Mouse (Mus musculus) heart, postnatal 14 days (tissue): ENCODE measurements around the gene Il17rc. TPM values are rescaled to one million over a fixed set of nuclear protein-coding genes. Genes with fewer than 3 reads are reported as not detected.

ENCODE experiments used
- DNase-seq, 2 experiments: peaks; one replicate each; pipeline ENCODE4 v3.0.0; 2021 to 2022
- intact Hi-C: fragments of 180-260 bp; cut with DNase I; formaldehyde crosslinking; loops from one replicate; pipeline ENCODE4 v1.15.1; 2025
- total RNA-seq, 2 experiments: library from RNA; stranded (reverse); gene quantifications; 2 replicates each; pipeline ENCODE4 v1.2.3; 2021

The Il17rc gene
- total RNA-seq, 2 experiments from 2014 or later = 8.7 to 8.9 TPM

DNA sequence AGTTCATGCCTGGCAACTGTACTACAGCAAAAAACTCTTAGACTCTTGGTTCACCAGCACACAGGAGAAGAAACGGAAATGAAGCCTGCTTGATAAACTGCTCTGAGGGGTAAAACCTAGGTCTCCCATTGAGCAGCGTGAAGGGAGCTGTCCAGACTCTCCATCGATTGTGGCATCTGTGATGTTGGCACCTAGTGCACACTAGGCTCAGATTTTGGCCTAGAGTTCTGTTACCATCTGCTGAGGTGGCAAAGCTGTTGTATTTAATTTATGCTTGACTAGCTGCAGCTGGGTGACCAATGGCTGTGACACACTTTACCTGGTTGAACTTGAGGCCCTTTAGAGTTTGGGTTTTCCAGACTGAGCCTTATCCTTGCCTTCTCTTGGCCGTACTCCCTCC, 23.6 kb upstream of the Il17rc start:
- DNase-seq = no peak
- intact Hi-C loops = no loop called here

DNA sequence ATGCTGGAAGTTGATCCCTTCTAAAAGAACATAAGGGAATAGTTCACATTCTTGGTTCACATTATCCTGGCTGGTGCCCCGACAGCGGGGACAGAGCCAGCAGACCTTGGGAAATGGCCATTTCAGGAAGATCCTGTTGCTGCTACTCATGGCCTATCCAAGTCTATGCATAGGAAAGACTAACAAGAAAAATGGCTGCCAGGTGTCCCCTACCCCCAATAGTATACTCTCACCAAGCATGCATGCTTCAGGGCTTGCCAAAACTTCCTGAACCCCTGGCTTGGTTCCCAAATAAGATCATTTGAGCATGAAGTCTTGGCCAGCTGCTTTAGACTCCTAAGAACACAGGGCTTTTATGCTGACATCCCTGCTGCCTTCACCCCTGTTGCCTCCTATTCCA, 19.4 kb upstream of the Il17rc start:
- DNase-seq = no peak
- intact Hi-C loops = no loop called here

DNA sequence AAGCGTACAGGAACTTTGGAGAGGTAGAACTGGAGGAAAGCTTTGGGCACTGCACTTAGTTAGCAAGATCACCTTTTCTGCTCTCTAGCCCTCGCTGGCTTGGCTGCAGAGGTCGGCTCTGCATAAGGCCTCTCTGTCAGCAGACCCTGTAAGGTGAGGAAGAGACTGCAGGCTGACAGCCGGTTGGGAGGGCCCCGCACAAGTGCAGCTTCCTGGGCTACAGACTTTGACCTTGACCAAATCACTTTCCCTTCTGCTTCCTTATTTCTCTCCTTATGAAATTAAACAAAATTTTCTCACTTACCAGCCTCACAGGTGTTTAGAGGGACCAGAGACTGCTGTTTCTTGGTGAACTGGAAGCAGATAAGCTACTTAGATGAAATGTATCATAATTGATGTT, 16.2 kb upstream of the Il17rc start:
- intact Hi-C loops = no loop called here
- no peak for DNase-seq

DNA sequence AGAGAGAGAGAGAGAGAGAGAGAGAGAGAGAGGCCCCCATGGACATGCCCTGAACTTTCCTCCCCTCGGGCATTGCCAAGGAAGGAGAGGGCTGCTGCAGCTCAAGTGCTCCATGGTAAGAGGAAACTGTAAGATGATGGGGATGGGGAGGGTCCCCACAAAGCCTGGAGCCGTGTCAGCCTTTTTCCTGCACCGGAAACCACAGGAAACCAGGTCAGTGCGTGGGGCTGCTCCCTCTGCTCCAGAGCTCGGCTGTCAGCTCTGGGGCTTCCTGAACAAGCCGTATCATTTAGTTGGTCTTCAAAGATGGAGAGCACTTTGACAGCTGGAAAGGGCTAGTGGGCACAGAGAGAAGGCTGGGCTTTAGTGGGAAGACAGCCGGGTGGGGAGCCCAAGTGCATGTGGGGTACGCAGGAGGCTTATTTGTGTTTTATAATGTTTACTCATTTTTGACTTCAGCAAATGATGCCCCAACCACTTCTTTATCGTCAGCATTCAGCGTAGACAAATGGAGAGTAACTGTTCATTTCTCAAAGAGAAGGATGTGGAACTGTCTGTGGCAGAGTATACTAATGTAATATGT, 13.2 kb upstream of the Il17rc start, which contains the start of gene Il17re:
Gene Il17re, plus strand, starts transcription at position 533 of the 583 bp plus-strand sequence.
- no peak for DNase-seq
- intact Hi-C loops = no loop called here

DNA sequence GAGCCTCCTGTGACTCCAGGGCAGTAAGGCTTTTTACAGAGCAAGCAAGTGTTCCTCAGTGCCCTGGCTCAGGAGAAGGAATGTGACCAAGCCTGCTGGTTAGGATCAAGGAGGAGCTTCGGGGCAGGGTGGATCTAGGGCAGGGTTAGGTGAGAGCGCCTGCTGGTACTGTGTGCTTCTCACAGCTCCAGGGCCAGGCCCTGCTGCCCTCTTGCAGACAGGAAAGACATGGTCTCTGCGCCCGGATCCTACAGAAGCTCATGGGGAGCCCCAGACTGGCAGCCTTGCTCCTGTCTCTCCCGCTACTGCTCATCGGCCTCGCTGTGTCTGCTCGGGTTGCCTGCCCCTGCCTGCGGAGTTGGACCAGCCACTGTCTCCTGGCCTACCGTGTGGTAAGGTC, 12.6 kb upstream of the Il17rc start:
- intact Hi-C loops = no loop called here
- DNase-seq = no peak

DNA sequence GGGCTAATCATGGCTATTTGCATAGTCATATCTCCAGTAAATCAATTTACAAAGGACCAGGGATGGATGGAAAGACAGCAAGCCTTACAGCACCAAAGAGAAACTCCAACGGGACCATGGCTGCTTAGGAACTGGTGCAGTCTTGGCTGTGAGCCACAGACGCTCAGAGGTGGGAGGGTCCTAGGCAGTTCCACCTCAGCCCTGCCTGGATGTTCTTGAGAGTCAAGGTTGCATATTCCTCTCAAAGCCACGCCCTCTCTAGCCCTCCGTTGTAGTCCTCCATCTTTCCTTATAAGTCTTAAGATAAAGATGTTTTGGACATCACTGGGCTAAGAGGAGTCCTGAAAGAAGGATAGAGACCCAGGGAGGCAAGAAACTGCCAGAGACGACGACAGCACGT, 7.2 kb upstream of the Il17rc start:
- no peak for DNase-seq
- intact Hi-C loops = no loop called here

DNA sequence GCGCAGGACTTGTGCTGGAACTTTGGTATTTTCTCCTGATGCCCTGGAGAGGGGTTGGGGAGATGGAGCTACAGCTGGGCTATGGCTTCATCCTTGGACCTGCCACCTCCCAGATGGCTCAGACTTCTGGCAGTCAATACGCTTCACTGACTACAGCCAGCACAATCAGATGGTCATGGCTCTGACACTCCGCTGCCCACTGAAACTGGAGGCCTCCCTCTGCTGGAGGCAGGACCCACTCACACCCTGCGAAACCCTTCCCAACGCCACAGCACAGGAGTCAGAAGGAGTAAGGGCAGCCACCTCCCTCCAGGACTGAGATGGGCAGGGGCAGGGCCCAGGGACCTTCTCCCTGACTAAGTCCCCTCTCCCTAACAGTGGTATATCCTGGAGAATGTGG, 5.6 kb upstream of the Il17rc start:
- intact Hi-C loops = loop anchor here (2.0 to 5.0 kb wide), 3 partner anchors 23 to 133 kb away; partner anchors contain the start of genes Jagn1 and Ttll3
- no peak for DNase-seq

DNA sequence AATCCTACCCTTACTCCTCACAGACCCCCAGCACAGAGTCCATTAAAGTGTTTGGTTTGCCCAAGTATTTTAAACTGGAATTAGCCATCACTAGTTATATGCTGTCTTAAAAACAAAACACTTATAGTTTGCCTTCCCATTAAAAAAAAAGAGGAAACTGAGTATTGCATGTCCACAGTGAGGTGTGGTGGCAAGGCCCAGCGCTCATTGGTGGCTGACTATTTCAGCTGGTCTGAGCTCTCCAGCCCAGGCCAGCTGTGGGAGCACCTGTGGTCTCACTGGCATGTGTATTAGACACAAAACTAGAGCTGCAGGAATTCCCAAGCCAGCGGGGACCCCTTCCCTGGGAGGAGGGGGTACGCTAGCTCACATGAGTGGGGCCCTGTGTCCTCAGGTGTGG, 2.7 kb upstream of the Il17rc start:
- no peak for DNase-seq
- intact Hi-C loops = loop anchor here (5.0 kb wide), 2 partner anchors 81 to 136 kb away; partner anchors contain the start of gene Ttll3

DNA sequence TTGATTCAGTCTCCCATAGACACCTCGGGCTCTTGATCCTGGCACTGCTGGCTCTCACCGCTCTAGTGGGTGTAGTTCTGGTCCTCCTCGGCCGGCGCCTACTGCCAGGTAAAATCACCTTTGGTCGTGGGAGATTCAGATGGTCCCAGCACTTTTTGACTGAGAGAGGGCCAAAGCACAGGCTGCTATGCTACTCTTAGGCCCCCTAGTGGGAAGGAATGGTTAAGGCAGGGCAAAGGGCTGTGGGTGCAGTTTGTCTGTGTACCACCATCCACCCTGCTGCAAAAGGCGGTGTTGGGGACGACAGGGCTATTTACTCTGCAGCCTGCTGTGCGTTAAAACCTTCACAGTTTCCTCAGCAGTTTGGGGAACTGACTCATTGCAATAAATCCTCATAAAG, 2.2 kb upstream of the Il17rc start:
- DNase-seq = peak; percentile 65 to 80
- intact Hi-C loops = loop anchor here (5.0 kb wide), 2 partner anchors 82 to 137 kb away; partner anchors contain the start of gene Ttll3

DNA sequence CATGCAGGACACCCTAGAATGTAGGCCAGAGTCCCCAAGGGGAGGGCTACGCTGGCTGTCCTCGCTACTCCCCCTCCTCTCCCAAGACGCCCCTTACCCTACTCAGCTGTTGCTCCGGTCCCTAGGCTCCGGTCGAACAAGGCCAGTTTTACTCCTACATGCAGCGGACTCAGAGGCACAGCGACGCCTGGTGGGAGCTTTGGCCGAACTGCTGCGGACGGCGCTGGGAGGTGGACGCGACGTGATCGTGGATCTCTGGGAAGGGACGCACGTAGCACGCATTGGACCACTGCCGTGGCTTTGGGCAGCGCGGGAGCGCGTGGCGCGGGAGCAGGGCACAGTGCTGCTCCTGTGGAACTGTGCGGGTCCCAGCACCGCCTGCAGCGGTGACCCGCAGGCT, 1.8 kb upstream of the Il17rc start:
- intact Hi-C loops = loop anchor here (5.0 kb wide), 2 partner anchors 82 to 137 kb away; partner anchors contain the start of gene Ttll3
- DNase-seq = peak; percentile 83 to 85

DNA sequence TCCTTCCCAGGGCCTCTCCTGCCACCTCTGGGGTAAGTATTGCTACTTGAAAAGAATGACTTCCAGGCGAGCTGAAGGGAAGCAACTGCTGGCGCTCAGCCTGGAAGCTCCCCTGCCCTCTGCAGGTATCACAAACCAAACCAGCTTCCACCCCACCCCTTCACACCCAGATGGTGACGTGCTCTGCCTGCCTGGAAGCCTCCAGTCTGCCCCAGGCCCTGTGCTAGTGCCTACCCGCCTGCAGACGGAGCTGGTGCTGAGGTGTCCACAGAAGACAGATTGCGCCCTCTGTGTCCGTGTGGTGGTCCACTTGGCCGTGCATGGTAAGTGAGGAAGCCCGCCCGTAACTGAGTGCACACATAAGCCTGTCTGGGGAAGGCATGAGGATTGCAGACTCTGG, 834 bp downstream of the Il17rc start:
- DNase-seq = no peak
- intact Hi-C loops = no loop called here

DNA sequence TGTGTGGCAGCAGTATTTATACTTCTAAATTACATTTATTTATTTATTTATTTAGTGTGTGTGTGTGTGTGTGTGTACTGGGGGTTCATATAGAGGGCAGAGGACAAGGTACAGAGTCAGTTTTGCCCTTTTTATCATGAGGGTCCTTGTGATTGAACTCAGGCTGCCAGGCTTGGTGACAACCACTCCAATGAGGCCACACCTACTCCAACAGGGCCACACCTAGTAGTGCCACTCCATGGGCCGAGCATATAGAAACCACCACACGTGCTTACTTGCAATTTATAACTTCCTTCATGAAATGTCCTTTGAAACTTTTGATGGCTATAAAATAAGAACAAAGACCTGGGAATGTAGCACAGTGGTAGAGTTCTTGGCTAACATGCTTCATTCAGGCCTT, 2.0 kb downstream of the Il17rc start:
- no peak for DNase-seq
- intact Hi-C loops = no loop called here

DNA sequence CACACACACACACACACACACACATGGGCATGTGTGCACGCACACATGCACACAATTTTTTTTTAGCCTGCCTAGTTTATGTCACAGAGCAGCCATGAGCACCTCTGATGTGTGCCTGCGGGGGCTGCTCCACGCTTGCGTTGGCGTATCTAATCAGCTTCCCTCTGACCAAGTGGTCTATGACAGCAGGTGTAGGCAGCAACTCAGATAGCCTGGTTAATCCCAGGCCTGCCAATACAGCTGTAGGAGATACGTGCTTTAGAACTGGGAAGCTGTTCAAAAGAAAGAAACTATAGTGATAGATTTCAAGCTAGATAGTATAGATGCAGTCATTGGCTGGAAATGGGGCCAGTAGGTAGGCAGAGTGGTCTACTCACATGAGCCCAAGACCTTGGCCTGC, 2.5 kb downstream of the Il17rc start:
- intact Hi-C loops = no loop called here
- DNase-seq = no peak

DNA sequence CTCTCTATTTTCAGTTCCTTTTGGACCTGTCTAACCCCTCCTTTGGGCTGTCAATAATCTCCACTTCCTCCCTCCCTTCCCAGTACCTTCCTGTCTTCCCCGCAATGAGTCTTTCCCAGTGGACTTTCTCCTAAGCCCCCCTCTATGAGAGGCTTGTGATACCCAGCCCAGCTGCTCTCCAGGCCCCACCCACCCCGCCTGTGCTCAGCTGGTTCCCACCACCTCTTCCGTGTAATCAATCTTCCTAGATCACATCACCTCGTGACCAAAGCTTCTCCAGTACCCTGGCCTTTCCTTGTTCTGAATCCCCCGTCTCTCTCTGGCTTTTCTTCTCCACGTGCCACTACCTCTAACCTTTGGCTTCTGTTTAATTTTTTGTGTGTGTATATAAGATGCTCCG, 6.1 kb downstream of the Il17rc start:
- intact Hi-C loops = no loop called here
- DNase-seq = no peak

DNA sequence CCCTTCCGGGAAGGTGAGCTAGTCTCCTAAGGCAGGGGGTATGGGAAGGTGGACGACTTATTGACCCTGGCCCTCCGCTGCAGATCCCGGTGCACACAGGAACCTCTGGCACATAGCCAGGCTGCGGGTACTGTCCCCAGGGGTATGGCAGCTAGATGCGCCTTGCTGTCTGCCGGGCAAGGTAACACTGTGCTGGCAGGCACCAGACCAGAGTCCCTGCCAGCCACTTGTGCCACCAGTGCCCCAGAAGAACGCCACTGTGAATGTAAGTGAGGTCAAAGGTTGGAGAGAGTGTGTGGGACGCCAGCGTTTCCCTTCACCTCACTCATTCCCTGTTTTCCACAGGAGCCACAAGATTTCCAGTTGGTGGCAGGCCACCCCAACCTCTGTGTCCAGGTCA, 7.7 kb downstream of the Il17rc start:
- intact Hi-C loops = no loop called here
- no peak for DNase-seq

DNA sequence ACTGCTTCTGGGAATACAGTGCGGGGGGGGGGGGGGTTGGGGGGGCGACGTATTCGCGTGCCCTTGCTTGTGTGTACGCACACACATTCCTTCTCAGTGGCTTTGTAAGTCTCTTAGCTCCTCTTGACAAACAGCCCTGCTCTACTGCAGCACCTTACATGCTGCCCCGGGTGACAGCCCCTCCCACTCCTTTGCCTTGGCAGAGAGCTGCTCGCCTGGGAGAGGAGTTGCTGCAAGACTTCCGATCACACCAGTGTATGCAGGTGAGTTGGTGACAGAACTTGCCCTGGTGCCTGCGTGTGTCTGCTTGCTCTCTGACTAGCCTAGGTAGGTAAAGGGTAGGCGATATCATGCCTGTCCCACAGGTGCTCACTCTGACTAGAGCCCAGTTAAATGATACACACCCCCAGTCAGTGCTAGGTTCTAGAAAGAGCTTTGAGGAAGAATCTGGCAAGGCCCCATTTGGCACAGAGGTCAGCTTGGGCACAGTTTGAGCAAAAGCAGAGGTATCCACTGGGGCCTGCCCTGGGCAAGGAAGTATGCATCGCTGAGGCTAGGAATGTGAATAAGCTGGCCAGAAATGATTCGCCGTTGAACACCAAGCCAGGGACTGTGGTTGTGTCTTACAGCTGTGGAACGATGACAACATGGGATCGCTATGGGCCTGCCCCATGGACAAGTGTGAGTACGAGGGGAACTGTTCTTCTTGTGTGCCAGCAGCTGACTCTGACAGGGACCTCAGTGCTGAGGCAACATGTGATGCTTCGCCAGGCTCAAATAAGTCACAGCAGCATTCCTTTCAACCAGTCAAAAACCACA, 9.5 kb downstream of the Il17rc start:
- DNase-seq = peak; percentile 19 to 55
- intact Hi-C loops = no loop called here

DNA sequence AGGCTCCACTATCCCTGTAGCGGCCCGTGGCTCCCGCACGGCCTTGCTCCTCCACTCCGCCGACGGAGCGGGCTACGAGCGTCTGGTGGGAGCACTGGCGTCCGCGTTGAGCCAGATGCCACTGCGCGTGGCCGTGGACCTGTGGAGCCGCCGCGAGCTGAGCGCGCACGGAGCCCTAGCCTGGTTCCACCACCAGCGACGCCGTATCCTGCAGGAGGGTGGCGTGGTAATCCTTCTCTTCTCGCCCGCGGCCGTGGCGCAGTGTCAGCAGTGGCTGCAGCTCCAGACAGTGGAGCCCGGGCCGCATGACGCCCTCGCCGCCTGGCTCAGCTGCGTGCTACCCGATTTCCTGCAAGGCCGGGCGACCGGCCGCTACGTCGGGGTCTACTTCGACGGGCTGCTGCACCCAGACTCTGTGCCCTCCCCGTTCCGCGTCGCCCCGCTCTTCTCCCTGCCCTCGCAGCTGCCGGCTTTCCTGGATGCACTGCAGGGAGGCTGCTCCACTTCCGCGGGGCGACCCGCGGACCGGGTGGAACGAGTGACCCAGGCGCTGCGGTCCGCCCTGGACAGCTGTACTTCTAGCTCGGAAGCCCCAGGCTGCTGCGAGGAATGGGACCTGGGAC, 11.4 kb downstream of the Il17rc start:
- intact Hi-C loops = no loop called here
- DNase-seq = peak in 1 of 2 experiments; percentile 36

DNA sequence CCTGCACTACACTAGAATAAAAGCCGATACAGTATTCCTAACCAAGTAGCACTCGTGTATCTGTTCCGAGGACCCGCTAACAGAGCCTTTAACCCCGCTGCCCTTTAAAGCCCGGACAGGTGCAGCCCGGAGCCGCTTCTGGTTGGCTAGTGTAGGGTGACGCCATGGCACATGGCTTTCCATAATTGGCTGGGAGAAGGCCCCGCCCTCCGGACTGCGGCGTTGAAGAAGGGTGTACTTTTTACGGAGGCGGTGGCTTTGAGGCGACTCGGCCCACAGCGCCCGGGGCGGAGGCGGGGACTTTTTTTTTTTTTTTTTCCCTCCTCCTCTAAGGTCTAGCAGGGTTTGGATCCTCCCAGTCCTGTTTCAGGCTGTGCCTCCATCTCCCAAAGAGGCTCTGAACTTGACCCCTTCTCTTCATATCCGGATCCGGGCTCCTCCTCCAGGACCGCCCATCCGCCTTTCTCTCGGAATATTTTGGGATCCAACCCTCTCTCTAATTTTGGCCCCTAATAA, 11.9 kb downstream of the Il17rc start, which contains the start of gene Creld1:
Gene Creld1, plus strand, starts transcription at position 198 of the 516 bp plus-strand sequence.
- intact Hi-C loops = no loop called here
- peak; percentile 91 to 93 for DNase-seq

DNA sequence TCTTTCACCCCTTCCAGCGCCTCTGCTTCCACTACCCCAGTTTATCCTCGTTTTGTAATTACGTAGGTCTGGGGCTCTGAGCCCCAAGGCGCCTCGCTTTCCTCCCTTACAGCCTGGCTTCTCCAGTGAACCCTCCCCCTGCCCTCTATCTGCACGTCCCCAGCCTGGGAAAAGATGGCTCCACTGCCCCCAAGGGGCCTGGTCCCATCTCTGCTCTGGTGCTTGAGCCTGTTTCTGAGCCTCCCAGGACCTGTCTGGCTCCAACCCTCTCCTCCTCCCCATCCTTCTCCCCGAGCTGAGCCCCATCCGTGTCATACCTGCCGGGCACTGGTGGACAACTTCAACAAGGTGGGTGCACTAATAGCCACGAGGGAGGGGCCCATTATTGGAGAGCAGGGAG, 12.5 kb downstream of the Il17rc start:
- intact Hi-C loops = no loop called here
- DNase-seq = peak in 1 of 2 experiments; percentile 31

DNA sequence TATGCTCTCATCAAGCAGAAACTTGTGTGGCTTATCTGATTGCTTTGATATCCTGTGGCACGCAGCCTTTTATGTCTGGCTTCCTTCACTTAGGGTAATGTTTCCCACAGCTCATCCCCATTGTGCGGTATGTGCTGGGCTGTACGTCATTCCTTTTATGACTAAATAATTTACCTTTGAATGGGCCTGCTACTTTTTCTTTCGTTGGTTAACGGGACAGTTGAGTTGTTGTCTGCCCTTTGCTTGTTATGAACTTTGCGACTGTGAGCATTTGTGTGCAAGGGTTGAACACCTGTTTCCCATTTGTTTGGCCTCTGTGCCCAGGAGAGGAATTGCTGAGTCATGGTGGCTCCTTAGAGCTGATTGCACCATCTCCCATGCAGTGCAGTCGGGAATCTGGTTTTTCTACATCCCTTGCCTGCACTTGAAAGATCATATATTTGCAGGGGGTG, 15.9 kb downstream of the Il17rc start:
- intact Hi-C loops = loop anchor here (2.0 kb wide), 1 partner anchor 44 kb away; the partner anchor contains the start of genes Emc3 and Fancd2
- DNase-seq = no peak

DNA sequence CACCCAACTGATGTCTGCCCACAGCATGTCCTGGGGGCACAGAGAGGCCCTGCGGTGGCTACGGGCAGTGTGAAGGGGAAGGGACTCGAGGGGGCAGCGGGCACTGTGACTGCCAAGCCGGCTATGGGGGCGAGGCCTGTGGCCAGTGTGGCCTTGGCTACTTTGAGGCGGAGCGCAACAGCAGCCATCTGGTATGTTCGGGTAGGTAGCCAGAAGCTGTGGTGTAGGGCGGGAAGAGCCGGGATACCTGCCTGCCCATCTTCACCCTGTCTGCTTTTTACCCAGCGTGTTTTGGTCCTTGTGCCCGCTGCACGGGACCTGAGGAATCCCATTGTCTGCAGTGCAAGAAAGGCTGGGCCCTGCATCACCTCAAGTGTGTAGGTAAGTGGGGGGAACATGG, 18.2 kb downstream of the Il17rc start:
- DNase-seq = no peak
- intact Hi-C loops = no loop called here
